Mouse (Mus musculus) thymus, adult 2 months (tissue): ENCODE measurements at regions not wholly inside any gene's neighbourhood (a gene's known extent, or its start where the extent isn't known, plus 50 kb on each side); places are given as distances from the start of the nearest gene placed in this dataset.

Experiments
- DNase-seq: peaks from one replicate; pipeline ENCODE4 v3.0.0; 2021
- H3K27ac ChIP-seq: fragments of 200-500 bp; 2 replicates; pipeline ENCODE4 v1.5.1; 2012; ENCODE audit warnings: low read length, control low read depth; ENCODE audit not compliant: control insufficient read depth, insufficient read depth
- H3K27me3 ChIP-seq: fragments of 200-500 bp; 2 replicates; pipeline ENCODE4 v1.6.1; 2012; ENCODE audit warnings: mild to moderate bottlenecking, low read length, moderate library complexity, mixed read lengths; ENCODE audit not compliant: control insufficient read depth, insufficient read depth
- H3K36me3 ChIP-seq: fragments of 200-500 bp; 2 replicates; pipeline ENCODE4 v1.6.1; 2012; ENCODE audit warnings: mild to moderate bottlenecking, low read length, moderate library complexity; ENCODE audit not compliant: control insufficient read depth, insufficient read depth
- H3K4me1 ChIP-seq: fragments of 200-500 bp; replicated peaks from 2 replicates; pipeline ENCODE4 v1.6.1; 2012; ENCODE audit warnings: low read length; ENCODE audit not compliant: control insufficient read depth, insufficient read depth
- H3K4me3 ChIP-seq: fragments of 200-500 bp; 2 replicates; pipeline ENCODE4 v1.5.1; 2012; ENCODE audit warnings: mild to moderate bottlenecking, low read length, control low read depth, moderate library complexity; ENCODE audit not compliant: control insufficient read depth, insufficient read depth
- CTCF ChIP-seq: fragments of 200-500 bp; IDR thresholded peaks from 2 replicates; pipeline ENCODE4 v1.5.1; 2012; ENCODE audit warnings: mild to moderate bottlenecking, control low read depth, low read length, moderate library complexity, borderline replicate concordance; ENCODE audit not compliant: control insufficient read depth, poor library complexity, insufficient read depth; ENCODE audit errors: extremely low read depth
- POLR2A ChIP-seq: fragments of 200-500 bp; IDR thresholded peaks from 2 replicates; pipeline ENCODE4 v1.6.1; 2012; ENCODE audit warnings: mild to moderate bottlenecking, low read length, control low read depth, moderate library complexity; ENCODE audit not compliant: control insufficient read depth, poor library complexity, insufficient read depth; ENCODE audit errors: extremely low read depth
- WGBS: fragments of 180-500 bp; shearing (Covaris S2); methylation state at CpG from one replicate; pipeline ENCODE4 v1.1.7; 2018; 5-methylcytosine and 5-hydroxymethylcytosine counted together

DNA sequence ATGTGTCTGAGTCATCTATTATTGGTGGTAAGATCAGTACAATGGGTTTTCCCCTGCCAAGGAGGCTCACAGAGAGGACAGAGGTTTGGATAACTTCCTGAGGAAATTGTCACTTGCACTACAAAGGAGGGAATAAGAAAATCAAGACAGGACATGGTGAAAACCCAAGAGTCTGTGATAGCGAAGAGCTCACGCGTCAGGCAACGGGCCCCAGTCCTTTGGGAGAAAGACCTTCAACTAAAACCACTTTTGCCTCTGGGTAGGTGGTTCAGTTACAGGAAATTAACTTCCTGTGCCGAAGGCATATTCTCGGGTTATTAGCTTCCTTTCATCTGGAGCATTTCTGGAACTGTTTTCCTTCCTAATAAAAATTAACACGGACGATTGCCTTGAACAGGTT is 440.4 kb downstream of the Rnf144b start:
- H3K4me3 ChIP-seq, result no peak overlapping the region
- no peaks in the 10 kb centered on the region for H3K36me3 ChIP-seq
- WGBS, result 45% methylated on average over 8 of the region's 8 CpGs
- H3K27ac ChIP-seq, result no peak overlapping the region
- DNase-seq, result no peak
- TF ChIP-seq POLR2A (no peak), CTCF (no peak)
- no peaks in the 10 kb centered on the region for H3K27me3 ChIP-seq
- no peaks in the 10 kb centered on the region for H3K4me1 ChIP-seq

DNA sequence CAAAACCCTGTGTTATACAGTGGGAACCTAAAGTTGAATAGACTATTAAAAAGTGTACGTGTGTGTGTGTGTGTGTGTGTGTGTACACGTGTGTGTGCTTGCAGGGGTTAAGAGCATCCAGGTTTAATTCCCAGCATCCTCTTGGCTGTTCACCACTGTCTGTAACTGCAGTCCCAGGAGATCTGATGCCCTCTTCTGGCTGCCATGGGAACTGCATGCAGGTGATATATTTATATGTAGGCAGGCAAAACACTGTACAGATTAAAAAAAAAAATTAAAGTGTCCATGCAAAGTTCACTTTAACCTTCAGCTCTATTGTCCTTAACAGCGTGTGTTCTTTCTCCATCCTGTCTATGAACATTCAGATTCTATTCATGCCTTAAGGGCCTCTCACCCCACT is 454.1 kb downstream of the Rnf144b start:
- H3K4me3 ChIP-seq, result no peak overlapping the region
- no peak for TF ChIP-seq CTCF
- no peak for TF ChIP-seq POLR2A

DNA sequence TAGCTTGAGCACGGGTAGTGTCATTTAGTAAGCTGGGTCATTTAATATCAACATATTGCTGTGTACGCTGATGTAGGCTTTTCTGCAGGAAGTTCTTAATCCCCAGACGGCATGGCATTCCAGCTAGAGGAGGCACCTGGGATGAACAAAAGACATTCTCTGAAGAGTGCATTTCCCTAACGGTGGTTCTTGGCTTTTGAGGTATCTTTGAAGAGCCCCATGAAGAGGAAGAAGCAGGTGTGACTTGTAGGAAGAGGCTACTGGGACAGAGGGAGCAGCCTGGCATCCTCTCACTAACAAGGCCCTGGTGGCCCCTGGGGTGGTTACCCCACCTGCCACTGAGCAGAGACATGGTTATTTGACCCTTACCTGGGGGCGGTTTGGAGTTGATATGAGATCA is 457.7 kb downstream of the Rnf144b start:
- Histone ChIP-seq H3K4me3 (no peak overlapping the region), H3K4me1 (no peaks in the 10 kb centered on the region), H3K27me3 (no peaks in the 10 kb centered on the region), H3K27ac (no peak overlapping the region), H3K36me3 (no peaks in the 10 kb centered on the region)
- TF ChIP-seq POLR2A (no peak), CTCF (no peak)
- 92% methylated on average over 5 of the region's 5 CpGs for whole genome bisulfite sequencing
- DNase-seq, result no peak

More for the DNA sequence above, 454.1 kb downstream of the Rnf144b start:
- Histone ChIP-seq H3K4me1 (no peaks in the 10 kb centered on the region), H3K27ac (no peak overlapping the region), H3K36me3 (no peaks in the 10 kb centered on the region), H3K27me3 (no peaks in the 10 kb centered on the region)
- no peak for DNase-seq
- 78% methylated on average over 3 of the region's 3 CpGs for WGBS

DNA sequence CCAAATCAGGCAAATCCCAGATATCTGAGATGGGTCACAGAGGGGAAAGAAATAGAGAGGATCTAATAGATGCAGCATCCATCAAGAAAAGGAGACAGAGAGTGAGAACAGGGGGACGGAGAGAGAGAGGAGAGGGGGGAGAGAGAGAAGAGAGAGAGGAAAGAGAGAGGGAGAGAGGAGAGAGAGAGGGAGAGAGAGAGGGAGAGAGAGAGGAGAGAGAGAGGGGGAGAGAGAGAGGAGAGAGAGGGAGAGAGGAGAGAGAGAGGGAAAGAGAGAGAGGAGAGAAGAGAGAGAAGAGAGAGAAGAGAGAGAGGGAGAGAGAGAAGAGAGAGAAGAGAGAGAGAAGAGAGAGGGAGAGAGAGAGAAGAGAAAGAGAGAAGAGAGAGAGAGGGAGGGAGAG is 462.7 kb downstream of the Rnf144b start:
- Histone ChIP-seq H3K27me3 (no peaks in the 10 kb centered on the region), H3K27ac (no peak overlapping the region), H3K4me3 (no peak overlapping the region), H3K36me3 (no peaks in the 10 kb centered on the region), H3K4me1 (no peaks in the 10 kb centered on the region)
- no peak for TF ChIP-seq POLR2A
- no peak for TF ChIP-seq CTCF
- DNase-seq, result no peak
- WGBS, result 86% methylated on average over 1 of the region's 1 CpGs

DNA sequence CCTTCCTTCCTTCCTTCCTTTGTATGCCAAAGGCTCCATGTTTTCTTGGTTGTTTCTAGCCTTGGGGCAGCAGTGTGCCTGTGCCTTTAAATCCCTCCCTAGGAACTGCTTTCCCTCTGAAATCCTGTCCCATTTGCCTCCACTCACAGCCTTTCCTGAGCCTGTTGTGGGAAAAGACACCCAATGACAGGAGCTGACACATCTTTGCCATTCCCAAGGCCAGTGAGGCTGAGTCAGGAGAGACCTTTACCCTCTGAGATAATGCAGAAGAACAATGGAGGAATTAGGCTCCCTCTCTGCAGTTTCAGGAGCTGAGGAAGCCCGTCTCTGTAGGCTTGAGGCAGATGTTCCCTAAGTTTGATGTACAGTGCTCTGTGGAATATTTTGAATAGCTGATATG is 480.2 kb downstream of the Rnf144b start:
- WGBS, result 84% methylated on average over 1 of the region's 1 CpGs

DNA sequence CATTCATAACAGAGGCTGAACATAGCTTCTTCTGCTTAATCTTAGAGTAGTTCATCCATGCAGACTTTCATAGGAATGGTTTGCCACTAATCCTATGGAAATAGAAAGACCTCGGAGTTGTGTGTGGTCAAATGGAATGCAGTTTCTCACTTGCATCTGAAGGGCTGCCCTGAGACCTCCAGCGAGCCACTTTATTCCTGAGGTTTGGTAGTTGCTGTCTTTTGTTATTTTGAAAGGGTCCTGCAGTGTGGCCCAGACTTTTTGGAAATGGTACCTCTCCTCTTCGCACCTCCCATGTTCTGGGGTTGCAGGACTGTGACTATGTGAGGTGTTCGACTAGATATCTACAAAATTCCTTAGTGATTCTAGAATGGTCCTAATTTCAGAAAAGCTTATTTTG is 489.0 kb downstream of the Rnf144b start:
- no peak overlapping the region for H3K4me3 ChIP-seq
- H3K27ac ChIP-seq, result no peak overlapping the region
- H3K27me3 ChIP-seq, result no peaks in the 10 kb centered on the region
- no peaks in the 10 kb centered on the region for H3K4me1 ChIP-seq
- DNase-seq, result no peak
- no peak for TF ChIP-seq POLR2A
- no peak for TF ChIP-seq CTCF
- WGBS, result 96% methylated on average over 4 of the region's 4 CpGs
- H3K36me3 ChIP-seq, result no peaks in the 10 kb centered on the region

More for the DNA sequence above, 480.2 kb downstream of the Rnf144b start:
- TF ChIP-seq POLR2A, result no peak
- no peak for TF ChIP-seq CTCF
- no peaks in the 10 kb centered on the region for H3K36me3 ChIP-seq
- no peaks in the 10 kb centered on the region for H3K4me1 ChIP-seq
- H3K27me3 ChIP-seq, result no peaks in the 10 kb centered on the region
- no peak for DNase-seq
- no peak overlapping the region for H3K4me3 ChIP-seq
- no peak overlapping the region for H3K27ac ChIP-seq

DNA sequence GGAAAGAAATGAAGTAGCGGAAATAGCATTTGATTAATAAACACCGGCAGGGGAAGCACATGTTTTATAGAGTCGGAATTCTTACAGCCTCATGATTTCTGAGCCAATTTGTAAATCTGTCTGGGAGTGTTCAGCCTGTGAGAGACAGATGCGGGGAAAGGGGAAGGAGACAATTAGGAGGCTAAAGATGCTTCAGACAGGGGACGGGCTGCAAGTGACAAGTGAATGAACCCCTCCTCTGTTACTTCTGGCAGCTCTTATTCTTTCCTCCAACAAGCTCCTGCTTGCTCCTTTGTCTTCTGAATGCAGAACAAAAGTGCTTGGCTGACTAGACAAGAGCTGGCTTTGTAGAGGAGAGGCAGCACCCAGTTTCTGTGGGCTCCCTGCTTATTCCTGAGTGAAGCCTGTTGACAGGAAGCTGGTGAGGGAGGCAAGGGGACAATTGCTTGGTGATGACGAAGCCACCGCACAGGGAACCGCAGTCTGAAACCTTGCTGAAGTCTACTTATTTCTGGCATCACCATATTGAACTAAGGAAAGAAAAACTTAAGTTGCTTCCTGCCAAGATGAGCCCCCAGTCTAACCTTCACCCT is 514.2 kb downstream of the Rnf144b start:
- no peaks in the 10 kb centered on the region for H3K4me1 ChIP-seq
- no peaks in the 10 kb centered on the region for H3K27me3 ChIP-seq
- no peak overlapping the region for H3K27ac ChIP-seq
- 78% methylated on average over 8 of the region's 8 CpGs for WGBS
- no peak for DNase-seq
- H3K4me3 ChIP-seq, result no peak overlapping the region
- no peaks in the 10 kb centered on the region for H3K36me3 ChIP-seq
- TF ChIP-seq POLR2A, result no peak
- no peak for TF ChIP-seq CTCF
